Mouse (Mus musculus) gastrocnemius, postnatal 10 days (tissue): Measurements from ENCODE around the gene Efna1. TPM values are rescaled to one million over a fixed set of nuclear protein-coding genes. Genes with fewer than 3 reads are reported as not detected.

Experiments used
- DNase-seq: peaks from one replicate; pipeline ENCODE4 v3.0.0; 2021; ENCODE audit warnings: mixed read lengths
- total RNA-seq, 2 experiments: library from RNA; stranded (reverse); gene quantifications; 2 replicates each; pipeline ENCODE4 v1.2.3; 2021

The Efna1 gene
- total RNA-seq, 2 experiments from 2014 or later: 21.1 to 26.3 TPM

DNA sequence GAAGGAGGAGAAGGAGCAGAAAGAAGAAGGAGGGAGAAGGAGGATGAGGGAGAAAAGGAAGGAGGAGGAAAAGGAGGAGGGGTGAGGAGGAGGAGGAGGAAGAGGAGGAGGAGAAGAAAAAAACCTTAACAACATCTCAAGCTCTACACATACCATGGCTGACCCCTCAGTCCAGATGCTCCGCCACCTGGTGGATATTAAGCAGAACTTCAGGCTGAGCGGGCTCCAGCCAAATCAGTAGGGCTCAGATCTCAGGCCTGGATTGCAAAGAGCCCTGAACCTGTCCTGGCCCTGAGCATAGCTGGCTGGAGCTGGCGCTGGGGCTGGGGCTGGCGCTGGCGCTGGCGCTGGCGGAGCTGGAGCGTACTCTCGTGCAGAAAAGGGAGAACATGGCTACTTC lies 27.1 kb upstream of the Efna1 start:
- DNase-seq: peak; percentile 64

GRCm38 (mm10) chr3:89305551-89306325 lies 24.8 kb upstream of the Efna1 start:
- DNase-seq: no peak

DNA sequence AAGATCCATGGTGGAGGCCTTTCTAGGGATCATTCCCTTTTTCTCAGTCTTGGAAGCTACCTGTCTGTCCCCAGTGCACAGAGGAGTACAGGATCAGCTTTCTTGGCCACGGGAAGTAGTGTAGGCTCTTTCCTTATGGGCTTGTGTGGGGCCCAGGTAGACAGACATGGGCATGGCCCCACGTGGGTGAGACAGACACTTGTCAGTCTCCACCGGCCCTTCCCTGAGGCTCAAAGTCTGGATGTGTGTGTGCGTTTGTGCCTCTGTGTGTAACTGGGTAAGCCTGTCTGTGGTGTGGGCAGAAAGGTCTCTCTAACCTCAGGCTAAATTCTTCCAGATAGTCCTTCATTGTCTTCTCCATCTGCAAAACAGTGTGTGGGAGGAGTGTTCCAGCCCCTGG lies 24.2 kb upstream of the Efna1 start:
- no peak for DNase-seq

DNA sequence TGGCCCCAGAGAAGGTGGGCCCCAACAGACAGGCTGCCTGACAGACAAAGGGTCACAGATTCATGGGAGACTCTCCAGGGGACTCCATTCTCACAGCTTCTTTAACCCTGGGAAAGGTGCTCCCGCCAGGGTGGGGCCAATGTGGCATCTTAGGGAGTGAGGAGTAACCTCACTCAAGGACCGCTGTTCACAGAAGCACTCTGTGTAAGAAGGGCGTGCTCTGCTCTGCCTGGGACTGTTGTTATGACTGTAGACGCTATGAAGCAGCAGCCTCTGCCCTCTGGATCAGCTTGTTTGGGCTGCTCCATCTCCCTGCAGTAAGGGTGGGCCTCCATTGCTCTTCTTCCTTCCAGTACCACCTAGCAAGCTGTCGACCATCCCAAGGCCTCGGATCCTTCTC lies 23.5 kb upstream of the Efna1 start:
- no peak for DNase-seq

- no peak for DNase-seq
Observed at GRCm38 (mm10) chr3:89300514-89300913, 19.6 kb upstream of the Efna1 start.

DNA sequence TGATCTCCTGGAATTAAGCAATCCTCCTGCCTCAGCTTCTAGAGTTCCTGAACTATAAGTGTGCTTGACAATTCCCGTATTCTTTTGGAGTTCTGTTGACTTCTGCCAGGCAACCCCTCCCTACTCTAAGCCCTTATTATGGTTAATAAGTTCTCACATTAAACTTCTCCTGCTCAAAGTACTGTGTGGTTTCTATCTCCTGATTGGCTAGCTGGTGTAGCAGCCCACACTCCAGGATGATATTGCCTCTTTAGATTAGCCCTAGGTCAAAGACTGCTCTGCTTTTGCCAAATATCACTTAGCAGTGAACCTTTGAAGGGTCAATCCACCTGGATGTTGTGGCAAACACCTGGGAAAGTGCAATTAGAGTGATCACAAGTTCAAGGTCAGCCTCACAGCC lies 19.1 kb upstream of the Efna1 start:
- DNase-seq: no peak

DNA sequence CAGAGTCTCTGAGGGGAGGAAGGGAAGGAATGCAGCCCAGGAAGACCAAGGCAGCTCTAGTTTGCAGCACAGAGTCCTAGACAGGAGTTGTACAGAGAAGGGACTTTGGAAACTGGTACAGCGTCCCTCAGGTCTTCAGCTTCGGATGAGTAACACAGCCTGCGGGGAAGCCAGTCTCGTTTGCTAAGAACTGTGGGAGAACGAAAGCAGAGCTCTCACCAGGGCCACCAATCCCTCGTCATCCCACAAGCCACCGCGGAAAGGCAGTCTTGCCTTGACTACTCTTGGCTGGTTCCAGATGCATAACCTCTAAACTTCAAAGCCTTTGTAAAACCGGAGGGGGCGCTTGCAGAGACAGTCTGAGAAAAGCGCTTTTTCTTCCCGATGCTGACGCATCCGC lies 18.6 kb upstream of the Efna1 start:
- DNase-seq: no peak

DNA sequence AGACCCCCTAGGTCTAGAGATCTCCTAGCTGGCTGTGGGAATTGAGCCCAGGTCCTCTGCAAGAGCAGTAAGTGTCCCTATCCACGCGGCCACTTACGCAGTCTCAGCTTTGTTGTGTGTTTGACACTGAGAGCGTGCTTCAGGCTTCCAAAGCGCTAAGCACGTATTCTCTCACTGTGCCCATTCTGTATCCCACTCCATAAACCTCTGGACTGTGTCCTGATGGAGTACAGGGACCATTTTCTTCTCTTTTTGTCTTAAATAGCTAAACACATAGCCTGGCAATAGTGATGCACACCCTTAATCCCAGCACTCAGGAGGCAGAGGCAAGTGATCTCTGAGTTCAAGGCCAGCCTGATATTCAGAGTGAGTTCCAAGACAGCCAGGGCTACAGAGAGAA lies 18.0 kb upstream of the Efna1 start:
- no peak for DNase-seq

GRCm38 (mm10) chr3:89296761-89297396 lies 15.9 kb upstream of the Efna1 start:
- DNase-seq: no peak

GRCm38 (mm10) chr3:89295685-89296230 lies 14.8 kb upstream of the Efna1 start:
- DNase-seq: no peak

DNA sequence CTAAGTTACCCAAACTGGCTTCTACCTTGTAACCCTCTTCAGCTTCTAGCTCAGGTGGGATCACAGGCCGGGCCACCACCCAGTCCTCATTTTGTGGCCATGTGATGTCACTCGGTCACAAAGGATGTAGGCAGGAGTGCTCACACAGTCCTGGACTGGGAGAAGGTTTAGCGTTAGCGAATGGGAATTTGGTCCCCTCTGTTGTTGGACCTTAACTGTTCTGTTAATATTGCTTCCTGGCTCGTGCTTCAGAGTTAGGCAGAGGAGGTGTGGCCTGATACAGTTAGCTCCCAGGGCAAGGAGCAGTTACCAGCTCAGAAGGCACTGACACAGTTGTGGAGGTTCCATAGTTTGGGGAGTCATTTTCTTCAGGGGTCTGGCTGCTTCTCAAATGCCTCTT lies 13.3 kb upstream of the Efna1 start:
- no peak for DNase-seq

DNA sequence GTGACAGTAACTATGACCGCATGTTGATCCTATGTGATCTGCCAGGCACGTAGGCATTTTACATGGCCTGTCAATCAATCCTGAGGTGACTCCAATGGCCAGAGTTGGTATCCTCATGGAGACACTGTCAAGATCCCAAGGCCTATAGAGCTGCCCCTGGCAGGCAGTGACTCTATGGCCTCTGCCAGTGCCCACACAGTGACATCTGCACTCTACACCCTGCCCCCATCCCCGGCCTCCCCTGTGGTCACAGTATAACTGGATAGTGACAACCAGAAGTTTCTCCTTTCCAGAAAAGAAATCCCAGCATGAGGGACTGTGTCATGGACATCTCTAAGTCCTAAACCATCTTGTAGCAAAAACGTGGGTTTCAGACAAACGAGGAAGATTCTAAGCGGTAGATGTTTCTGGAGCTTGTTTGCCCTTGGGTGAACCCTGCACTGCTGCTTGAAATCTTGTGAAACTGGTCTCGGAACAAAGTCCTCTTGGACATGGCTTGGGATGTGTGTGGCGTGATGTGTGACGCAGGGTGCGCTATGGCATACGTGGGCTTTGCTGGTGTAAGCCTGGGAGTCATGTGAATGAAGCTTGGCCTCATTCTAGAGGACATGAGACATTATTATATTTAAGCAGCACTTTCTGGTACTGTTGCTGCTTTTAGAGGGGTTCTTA lies 12.4 kb upstream of the Efna1 start:
- DNase-seq: no peak

DNA sequence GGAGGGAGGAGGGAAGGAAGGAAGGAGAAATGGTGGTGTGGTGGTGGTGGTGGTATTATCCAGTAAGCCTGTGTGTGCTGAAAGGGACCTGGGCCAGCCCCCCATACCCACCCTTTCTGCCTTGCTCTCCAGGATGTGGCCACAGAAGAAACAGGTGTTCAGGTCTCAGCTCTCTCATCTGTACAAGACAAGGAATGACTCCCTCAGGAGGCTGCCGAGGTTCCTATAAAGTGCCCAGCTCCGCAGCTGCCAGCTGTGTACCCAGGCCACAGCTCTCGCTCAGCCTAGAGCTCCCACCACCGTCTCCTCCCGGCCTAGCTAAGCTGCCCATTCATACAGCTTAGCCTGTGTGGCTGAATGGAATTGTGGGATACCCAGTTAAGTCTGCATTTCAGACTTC lies 11.4 kb upstream of the Efna1 start:
- DNase-seq: no peak

- DNase-seq: no peak
Observed at GRCm38 (mm10) chr3:89291874-89292273, 10.9 kb upstream of the Efna1 start.

- peak; percentile 36 for DNase-seq
Observed at GRCm38 (mm10) chr3:89288503-89288928, 7.6 kb upstream of the Efna1 start.

DNA sequence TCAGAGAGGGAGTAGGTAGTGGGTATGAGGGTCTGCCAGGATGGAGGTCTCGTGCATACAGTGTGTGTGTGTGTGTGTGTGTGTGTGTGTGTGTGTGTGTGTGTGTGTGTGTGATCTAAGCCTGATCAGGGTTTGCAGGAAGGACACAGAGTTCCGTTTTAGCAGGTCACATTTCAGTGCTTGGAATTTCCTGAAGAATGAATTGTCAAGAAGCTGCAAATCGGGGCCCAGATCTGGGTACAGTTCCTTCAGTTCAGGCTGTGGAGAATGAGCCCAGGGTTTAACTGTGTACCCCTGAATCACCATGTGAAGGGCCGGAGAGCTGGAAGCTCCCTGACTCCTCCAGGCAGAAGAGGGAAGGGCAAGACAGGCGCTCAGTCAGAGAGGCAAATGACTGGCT lies 6.3 kb upstream of the Efna1 start:
- DNase-seq: no peak

DNA sequence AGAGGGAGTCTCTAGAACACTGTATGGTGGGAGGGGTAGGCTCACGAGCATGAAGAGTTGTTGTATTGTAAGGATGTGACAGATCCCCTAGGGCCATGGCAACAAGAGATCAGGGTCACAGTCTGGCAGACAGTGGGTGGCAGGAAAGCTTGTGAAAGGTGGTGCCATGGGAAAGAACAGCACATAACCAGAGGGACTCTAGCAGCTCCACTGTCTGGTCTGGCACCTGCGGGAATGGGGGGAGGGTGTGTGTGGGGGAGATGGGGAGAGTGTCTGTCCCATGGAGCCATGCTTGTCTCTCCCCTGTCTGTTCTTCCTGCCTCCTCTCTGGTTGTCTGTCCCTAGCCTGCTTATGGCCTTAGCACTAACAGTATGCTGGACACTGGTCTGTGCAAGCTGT lies 4.6 kb upstream of the Efna1 start:
- no peak for DNase-seq

- no peak for DNase-seq
Observed at GRCm38 (mm10) chr3:89284261-89284660, 3.3 kb upstream of the Efna1 start.

GRCm38 (mm10) chr3:89282291-89282643 lies 1.3 kb upstream of the Efna1 start:
- no peak for DNase-seq

GRCm38 (mm10) chr3:89281579-89282290 lies 793 bp upstream of the Efna1 start:
- peak; percentile 88 for DNase-seq

DNA sequence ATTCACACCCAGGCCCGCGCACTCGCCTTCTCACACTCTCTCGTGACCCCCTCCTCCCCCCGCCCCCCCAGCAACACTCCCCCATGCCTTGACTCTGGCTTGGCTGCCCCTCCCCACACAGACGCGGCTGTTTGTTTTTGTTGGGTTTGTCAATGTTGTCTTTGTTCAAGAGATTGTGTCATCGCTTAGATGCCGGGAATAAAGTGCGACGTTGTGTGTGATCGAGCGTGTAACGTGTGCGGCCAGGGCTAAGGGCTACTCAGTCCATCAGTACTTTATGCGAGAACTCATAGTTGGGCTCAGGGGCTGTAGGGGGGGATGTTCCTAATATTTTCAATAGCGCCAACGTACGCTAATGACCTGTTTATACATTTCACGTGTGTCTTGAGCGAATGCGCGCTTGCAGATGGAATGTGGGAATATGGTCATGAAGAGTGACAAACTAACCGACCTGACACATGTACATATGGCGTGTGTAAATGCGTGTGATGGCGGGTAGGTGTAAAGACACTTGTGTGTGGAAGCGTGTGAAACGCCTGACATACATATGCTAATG lies 814 bp downstream of the Efna1 start:
- no peak for DNase-seq

DNA sequence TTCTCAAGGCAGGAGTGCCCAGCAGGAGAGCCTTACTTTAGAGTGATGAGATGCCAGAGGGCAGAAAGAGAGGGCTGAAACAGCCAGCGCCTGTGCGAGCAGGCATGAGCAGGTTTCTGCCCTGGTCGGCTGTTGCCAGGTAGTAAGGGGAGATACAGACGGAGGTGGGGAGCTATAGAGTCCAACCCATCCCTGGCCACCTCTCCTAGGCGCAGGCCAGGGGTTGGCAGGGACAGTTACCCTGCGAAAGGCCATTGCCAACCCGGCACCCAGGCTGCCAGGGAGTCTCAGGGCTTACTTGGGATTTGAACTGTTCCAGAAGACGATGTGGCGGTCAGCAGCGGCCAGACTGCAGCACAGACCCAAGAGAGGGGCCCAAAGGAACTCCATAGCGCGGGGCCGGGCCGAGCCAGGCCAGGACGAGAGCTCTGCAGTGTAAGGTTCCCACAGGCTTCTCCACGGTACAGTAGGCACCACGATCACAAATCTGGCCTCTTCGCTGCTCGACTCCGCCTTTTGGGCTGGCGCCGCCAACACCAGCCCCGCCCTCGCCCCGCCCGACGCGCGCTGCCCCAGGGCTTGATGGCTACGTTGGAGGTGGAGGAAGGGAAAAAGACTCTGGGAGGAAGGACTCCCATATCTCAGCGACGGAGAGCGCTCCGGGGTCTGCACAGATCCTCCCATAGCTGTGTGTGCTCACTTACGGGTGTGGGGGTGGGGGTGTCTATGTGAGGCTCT lies 1.6 kb downstream of the Efna1 start:
- DNase-seq: peak; percentile 82
